Mouse (Mus musculus) bone marrow macrophage, adult 2 months (primary cell): ENCODE data around the gene Ipo4.

Source experiments
- CTCF ChIP-seq: IDR thresholded peaks from 2 replicates; pipeline ENCODE4 v1.5.1; 2012; ENCODE audit warnings: low read depth, mild to moderate bottlenecking, low read length, moderate library complexity
- POLR2A ChIP-seq: IDR thresholded peaks from 2 replicates; pipeline ENCODE4 v1.6.1; 2012; ENCODE audit warnings: mild to moderate bottlenecking, low read depth, low read length, borderline replicate concordance

- no peak for TF ChIP-seq POLR2A
- no peak for TF ChIP-seq CTCF
Measured at GRCm38 (mm10) chr14:55586149-55586548, 49.6 kb downstream of the Ipo4 start.
